Mouse (Mus musculus): ENCODE measurements around the gene Gm20388.

The Gm20388 gene

GRCm38 (mm10) chr8:121949222-121949800, 2038.7 kb downstream of the Gm20388 start, which contains the start of gene Banp:
Gene Banp (plus strand): TSS chr8:121949750.
- no peak for DNase-seq (ENCODE audit: low spot score)

- peak; percentile 98 for DNase-seq (ENCODE audit: low spot score)
Observed at GRCm38 (mm10) chr8:121949941-121950748, 2039.5 kb downstream of the Gm20388 start.

- peak; percentile 48 for DNase-seq (ENCODE audit: low spot score)
Observed at GRCm38 (mm10) chr8:121950749-121951655, 2040.4 kb downstream of the Gm20388 start.

DNA sequence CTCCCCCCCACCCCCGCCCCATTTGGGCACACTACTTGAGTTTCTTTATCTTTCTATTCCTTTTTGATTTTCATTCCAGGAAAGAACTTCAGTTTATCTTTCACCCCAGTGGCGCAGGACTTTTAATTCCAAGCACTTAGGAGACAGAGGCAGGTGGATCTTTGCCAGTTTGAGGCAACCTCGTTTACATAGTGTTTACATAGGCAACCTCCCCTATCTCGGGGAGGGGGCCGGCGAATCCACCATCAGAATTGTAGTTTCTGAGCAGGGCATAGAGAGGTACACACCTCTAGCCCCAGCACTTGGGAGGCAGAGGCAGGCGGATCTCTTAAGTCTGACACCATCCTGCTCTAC, 2041.0 kb downstream of the Gm20388 start:
- DNase-seq (ENCODE audit: low spot score) = no peak

DNA sequence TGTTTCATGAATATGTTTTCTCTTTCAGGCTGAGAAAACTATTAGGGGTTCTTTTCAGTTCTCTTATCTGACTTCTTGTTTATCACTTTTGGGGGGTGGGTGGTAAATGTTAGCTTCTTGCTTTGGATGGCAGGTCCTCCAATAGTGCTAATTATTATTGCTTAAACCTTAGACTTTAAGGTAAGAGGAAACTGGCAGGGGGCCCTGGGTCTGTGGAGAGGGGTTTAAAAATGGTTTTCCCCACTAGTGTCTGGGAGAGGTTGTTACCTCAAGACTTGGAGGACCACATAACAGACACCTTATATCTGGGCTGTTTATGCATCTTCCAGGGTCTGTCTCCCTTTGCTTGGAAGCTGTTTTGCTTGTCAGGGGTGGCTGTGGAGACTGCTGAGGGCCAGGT, 2041.5 kb downstream of the Gm20388 start:
- DNase-seq (ENCODE audit: low spot score) = no peak

DNA sequence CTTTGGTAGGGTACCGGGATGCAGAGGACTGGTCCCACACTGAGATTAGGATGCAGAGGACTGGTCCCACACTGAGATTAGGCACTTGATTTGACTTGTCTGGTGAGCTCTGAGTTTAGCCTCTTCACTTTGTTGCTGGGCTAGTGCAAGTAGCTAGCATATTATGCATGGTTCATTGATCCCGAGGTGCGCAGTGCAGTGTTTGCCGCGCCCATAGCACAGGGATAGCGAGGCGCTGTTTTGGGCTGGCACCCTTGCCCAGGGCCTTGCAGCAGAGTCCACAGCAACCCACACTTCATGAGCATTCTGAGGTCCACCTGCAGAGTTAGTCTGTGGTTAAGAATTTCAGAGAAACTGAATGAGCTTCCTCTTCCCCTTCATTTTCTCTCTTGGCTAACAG, 2042.2 kb downstream of the Gm20388 start:
- DNase-seq (ENCODE audit: low spot score) = no peak

GRCm38 (mm10) chr8:121953821-121954545, 2043.3 kb downstream of the Gm20388 start:
- no peak for DNase-seq (ENCODE audit: low spot score)

DNA sequence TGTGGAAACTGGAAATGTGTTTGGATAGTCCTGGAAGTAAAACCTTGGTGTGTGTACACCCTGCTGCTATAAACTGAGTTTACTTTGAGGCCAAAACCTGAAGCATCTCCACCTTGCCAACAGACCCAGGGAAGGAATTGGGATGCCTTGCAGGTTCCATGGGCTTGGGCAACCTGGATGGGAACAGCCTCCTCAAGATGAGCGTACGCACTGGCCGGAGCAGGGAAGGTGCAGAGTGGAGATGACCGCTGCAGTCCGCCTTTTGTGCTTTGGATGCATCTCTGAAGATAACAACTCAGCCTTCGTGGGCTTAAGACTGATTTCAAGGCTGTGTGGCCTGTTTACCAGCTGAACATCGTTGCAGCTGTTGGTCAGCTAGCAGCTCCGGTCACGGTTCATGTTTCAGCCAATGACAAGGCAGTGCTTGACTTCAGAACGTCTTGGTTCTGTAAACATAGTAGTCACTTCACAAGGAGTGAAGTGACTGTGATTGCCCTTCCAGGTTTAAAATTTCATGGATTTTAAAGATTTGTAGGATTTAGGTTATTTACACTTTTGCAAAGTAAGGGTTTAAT, 2044.4 kb downstream of the Gm20388 start:
- no peak for DNase-seq (ENCODE audit: low spot score)

DNA sequence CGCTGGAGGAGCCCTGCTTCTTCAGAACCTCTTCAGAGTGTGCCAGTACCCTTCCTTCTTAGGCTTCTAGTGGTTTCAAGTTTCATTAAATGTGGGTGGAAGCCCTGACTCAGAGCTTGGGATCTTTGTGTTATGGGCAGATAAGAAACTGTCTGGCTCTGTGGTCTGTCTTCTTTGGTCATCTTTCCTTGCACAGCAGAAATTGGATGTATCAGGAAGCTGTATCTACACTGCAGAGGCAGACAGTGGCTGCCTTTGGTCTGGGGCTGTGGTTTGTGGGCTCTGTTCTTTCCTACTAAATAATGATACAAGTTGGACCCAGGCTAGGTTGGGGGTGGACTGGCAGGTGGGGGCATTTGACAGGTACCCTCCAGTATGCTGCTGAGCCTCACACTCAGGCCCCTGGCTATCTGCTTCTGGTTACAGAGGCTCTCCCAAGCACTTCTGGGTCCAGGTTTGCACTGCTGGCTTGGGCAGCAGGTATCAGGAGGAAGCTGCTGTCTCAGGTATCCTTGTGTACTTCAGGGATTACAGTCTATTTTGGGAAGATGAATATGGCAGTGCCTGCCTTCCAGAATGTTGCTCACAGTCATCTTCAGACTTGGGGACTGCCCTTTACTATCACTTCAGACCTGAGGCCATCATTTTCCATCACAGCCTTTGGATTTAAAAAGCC, 2045.3 kb downstream of the Gm20388 start:
- no peak for DNase-seq (ENCODE audit: low spot score)

DNA sequence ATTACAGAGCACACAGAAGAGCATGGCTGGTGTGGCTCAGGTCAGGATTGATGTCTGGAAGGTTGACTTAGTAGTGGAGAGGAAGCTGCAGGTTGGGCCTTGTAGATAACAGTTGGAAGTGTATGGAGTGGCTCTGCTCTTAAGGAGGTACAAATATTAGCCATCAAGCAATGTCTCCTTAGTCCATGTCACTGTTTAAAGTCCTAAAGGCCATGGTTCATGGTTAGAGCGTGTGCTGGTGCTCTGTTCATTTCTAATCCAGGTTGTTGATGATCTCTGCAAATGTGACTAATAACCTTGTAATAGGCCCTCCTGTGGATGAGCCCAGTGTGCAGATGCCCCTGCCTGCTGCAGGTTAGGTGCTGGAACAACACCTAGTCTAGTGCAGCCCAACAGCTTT, 2047.8 kb downstream of the Gm20388 start:
- DNase-seq (ENCODE audit: low spot score) = no peak

DNA sequence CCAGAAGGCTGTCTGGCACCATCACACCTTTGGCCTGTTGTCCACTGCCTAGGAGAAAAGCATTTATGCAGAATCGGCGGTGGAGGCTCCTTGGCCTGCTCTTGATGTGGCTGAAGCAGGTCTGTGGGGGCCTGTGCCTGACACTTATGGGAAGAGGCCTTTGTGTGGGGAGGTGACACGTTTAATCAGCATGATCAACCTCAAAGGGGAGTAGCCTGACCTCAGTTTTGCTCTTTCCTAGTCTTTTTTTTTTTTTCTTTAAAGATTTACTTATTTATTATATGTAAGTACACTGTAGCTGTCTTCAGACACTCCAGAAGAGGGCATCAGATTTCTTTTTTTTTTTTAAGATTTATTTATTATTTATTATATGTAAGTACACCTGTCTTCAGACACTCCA, 2052.3 kb downstream of the Gm20388 start:
- DNase-seq (ENCODE audit: low spot score) = no peak

DNA sequence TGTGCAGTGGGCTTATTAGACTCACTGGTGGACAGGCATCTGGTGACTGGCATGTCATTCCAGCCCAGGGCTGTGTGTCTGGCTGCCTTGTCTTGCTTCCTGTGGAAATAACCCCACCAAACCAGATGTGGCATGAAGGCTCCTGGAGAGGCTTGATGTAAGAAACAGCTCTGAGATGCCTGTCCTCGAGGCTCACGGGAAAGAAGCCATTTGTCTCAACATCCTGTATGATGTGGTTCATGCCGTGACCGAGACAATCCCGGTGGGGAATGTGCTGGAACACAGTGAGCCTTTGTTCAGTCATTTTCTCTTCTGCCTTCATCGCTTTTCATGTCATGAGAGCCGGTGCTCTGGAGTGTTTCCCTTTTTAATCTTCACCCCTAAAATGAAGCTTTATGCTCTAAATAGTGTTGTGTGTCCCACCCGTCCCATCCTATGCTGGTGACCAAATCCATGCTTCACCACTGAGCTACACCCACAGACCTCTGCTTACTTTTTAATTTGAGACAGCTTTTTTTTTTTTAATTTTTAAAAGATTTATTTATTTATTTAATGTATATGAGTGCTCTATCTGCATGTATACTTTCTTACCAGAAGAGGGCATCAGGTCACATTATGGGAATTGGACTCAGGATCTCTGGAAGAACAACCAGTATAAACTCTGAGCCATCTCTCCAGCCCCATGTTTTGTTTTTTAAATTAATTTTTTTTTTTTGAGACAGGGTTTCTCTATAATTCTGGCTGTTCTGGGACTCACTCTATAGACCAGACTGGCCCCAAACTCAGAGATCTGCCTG, 2054.3 kb downstream of the Gm20388 start:
- DNase-seq (ENCODE audit: low spot score) = no peak

- no peak for DNase-seq (ENCODE audit: low spot score)
Observed at GRCm38 (mm10) chr8:121966110-121966509, 2055.5 kb downstream of the Gm20388 start.

- DNase-seq (ENCODE audit: low spot score) = peak; percentile 45
Observed at GRCm38 (mm10) chr8:121966714-121967448, 2056.2 kb downstream of the Gm20388 start.

DNA sequence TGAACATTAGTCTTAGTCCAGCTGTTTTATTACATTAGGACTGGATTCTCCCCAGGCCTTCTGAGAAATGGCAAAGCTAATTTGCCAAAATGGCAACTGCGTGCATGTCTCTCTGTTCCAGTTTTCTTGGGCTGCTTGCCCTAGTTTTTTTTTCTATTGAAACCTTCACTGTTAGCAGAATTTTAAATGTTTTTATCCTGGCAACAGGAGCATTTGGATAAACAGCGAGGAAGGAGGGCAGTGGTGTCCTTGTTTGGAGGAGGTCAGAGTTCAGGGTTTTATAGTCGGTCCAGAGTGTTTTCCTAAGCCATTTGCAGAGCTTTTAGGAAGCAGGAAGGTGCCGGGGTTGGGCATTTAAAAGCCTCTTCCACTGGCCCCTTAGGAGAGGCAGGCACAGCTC, 2057.3 kb downstream of the Gm20388 start:
- DNase-seq (ENCODE audit: low spot score) = no peak

DNA sequence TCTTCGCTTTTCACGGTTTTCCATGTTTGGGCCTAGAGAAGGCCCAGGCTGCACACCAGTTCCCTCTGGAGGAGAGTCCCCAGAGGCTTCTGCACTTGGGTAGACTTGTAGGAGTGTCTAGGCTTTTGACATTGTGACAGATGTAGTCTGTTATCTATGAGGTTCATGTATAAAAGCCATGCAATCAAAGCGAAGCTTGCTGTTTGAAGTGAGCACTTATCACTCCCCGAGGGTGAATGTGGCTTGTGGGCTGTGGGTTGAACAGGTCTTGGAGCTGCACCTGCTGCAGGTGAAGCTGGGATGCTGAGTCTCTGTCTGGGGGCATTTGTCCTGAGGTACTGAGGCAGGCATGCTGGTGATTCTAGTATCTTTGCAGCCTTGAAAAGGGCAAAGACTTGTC, 2057.9 kb downstream of the Gm20388 start:
- DNase-seq (ENCODE audit: low spot score) = no peak

DNA sequence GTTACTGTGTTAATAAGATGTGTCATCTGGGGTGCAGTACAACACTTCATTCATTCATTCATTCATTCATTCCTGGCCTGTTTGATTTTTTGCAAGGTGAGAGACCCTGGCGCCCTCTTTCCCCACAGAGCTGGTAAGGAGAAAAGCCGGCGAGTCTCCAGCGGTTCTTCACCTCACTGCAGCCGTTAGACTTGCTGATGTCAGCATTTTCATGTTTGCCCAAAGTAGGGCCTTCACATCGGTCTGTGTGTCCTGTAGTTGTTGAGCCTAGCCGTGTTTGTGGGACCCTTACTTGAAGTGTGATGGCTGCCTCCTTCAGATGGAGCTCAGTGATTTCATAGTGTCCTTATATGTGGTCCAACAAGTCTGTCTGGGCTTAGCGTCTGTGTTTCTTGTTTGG, 2059.6 kb downstream of the Gm20388 start:
- no peak for DNase-seq (ENCODE audit: low spot score)

GRCm38 (mm10) chr8:121971488-121972058, 2060.9 kb downstream of the Gm20388 start:
- DNase-seq (ENCODE audit: low spot score) = no peak

- DNase-seq (ENCODE audit: low spot score) = no peak
Observed at GRCm38 (mm10) chr8:121973906-121974305, 2063.3 kb downstream of the Gm20388 start.

Measured in retina, embryonic 14.5 days (tissue).